Mouse (Mus musculus): ENCODE measurements around the gene Xpnpep3.

Xpnpep3 gene

DNA sequence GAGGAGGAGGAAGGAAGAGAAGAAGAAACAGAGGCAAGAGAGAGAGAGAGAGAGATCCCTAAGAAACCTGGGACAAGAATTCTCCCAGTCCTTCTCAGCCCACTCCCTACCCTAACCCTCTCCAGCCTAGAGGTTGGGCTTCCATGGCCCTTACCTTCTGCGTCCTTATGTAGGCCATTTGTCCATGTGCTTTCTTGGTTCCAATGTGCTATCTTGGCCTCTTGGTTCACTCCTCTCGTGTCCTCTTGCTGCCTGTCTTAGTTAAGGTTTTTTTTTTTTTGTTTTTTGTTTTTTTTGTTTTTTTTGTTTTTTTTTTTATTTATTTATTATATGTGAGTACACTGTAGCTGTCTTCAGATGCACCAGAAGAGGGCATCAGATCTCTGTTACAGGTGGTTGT, 83.0 kb downstream of the Xpnpep3 start:
- no peak for DNase-seq

DNA sequence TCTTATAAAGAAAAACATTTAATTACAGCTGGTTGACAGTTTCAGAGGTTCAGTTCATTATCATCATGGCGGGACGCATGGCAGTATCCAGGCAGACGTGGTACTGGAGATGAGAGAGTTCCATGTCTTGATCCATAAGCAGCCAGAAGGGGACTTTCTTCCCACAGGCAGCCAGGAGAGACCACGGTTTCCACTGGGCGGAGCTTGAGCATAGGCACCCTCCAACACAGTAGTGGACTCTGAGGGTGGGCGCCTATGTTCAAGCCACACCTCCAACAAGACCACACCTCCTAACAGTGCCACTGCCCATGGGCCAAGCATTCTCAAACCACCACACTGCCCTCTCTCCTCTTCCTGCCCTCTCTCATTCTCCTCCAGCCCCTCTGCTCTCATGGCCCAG, 83.8 kb downstream of the Xpnpep3 start:
- peak; percentile 1 for DNase-seq

DNA sequence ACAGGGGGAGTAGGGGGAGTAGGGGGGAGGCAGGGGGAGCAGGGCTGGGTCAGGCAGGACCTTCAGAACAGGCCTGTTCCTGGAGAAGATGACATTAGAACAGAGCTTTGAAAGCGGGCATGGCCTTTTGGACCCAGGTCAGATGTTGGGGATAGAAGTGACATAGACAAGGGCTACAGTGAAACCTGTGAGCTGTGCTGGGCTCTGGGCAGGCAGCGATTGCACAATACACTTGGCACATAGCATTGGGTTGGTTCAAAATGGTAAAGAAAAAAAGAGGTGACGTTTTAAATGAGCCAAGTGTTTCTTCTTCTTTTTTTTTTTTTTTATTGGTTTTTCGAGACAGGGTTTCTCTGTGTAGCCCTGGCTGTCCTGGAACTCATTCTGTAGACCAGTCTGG, 85.5 kb downstream of the Xpnpep3 start:
- no peak for DNase-seq

DNA sequence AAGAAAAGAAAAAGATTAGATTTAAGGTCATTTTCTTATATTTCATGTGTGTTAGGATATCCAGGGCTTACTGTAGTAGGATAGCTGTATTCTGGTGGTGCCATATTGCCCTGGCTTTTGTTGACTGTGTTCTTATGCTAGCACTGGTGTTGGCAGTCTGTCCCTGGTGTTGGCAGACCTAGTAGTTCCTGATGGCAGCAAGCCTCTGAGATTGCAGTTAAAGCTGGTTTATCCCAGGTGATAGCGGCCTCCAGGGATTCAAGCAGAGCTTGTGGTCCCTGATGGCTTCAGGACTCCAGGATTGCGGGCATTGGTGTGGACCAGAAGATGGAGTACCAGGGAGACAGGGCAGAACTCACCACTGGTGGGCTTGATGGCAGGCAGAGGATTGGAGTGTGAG, 103.5 kb downstream of the Xpnpep3 start:
- DNase-seq = peak; percentile 5

DNA sequence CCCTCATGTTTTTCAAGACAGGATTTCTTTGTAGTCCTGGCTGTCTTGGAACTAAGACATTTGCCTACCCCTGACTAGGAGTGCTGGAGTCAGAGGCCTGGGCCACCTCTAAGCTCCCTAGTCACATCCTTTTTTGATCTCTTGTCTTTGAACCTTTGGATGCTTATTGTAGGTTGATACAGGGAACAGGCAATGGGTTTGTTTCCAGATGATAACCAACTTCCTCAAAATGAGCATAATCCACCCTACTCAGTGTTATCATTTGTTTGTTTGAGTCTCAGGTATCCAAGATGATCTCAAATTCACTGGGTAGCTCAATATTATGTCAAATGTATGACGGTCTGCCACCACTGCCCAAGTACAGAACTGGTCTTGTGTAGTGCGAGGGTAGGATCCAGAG, 104.1 kb downstream of the Xpnpep3 start:
- DNase-seq = no peak

Measured in kidney, adult 9 months (tissue).